Mouse (Mus musculus): ENCODE measurements around the gene Rnf169. TPM values are rescaled to one million over a fixed set of nuclear protein-coding genes. Genes with fewer than 3 reads are reported as not detected.

Rnf169 gene
- polyA plus RNA-seq (2015; fragmentation: Nextera tagmentation; extraction: Ambion mirVana) = 4.4 and 5.0 TPM in 2 replicates

GRCm38 (mm10) chr7:99980132-99980591, at the start of gene Rnf169:
TSS of gene Rnf169 (minus strand) at chr7:99980448.
- 0 out of 2 replicates have a peak, but pooled peaks cover 4% of the 10 kb centered on the region for H3K4me1 ChIP-seq (replicated peaks; ENCODE audit: insufficient read depth, low read length)
- peak; percentile 99 for DNase-seq (ENCODE audit: low spot score)
- H3K4me3 ChIP-seq (replicated peaks; ENCODE audit: low read depth, low read length) = peak within 1 kb of the TSS; percentile 88
- no peaks in the 10 kb centered on the region for H3K27me3 ChIP-seq (ENCODE audit: insufficient read depth, low read length)
- no peaks in the 10 kb centered on the region for H3K9me3 ChIP-seq (replicated peaks; ENCODE audit: low read length)
- H3K27ac ChIP-seq = peak within 1 kb of the TSS; percentile 98
- H3K9ac ChIP-seq (ENCODE audit: low read depth, low read length) = peak within 1 kb of the TSS; percentile 99
- H3K36me3 ChIP-seq (ENCODE audit: insufficient read depth, low read length) = no peaks in the 10 kb centered on the region
- TF ChIP-seq CTCF (IDR thresholded peaks at IDR 0.05; ENCODE audit: low read depth) = no peak
- 1% methylated on average over 52 of the region's 55 CpGs for WGBS
- peak; percentile 88 for ATAC-seq (replicated peaks; ENCODE audit: low FRiP score, low read depth)
- peak within 1 kb of the TSS; percentile 82 for H3K4me2 ChIP-seq (ENCODE audit: low read length)

GRCm38 (mm10) chr7:100029307-100029706, 49.1 kb upstream of the Rnf169 start:
- peak; percentile 87 for TF ChIP-seq CTCF (IDR thresholded peaks at IDR 0.05; ENCODE audit: low read depth)
- Histone ChIP-seq H3K36me3 (ENCODE audit: insufficient read depth, low read length) (no peaks in the 10 kb centered on the region), H3K9me3 (replicated peaks; ENCODE audit: low read length) (no peaks in the 10 kb centered on the region), H3K4me1 (replicated peaks; ENCODE audit: insufficient read depth, low read length) (0 out of 2 replicates have a peak, but pooled peaks cover 3% of the 10 kb centered on the region), H3K9ac (ENCODE audit: low read depth, low read length) (no peak overlapping the region), H3K4me2 (ENCODE audit: low read length) (no peak overlapping the region), H3K4me3 (replicated peaks; ENCODE audit: low read depth, low read length) (no peak overlapping the region), H3K27ac (no peak overlapping the region), H3K27me3 (ENCODE audit: insufficient read depth, low read length) (no peaks in the 10 kb centered on the region)
- WGBS = 55% methylated on average over 3 of the region's 3 CpGs
- ATAC-seq (replicated peaks; ENCODE audit: low FRiP score, low read depth) (no peak), DNase-seq (ENCODE audit: low spot score) (peak; percentile 73)

GRCm38 (mm10) chr7:100027353-100027752, 47.1 kb upstream of the Rnf169 start:
- H3K4me3 ChIP-seq (replicated peaks; ENCODE audit: low read depth, low read length) = no peak overlapping the region
- H3K4me1 ChIP-seq (replicated peaks; ENCODE audit: insufficient read depth, low read length) = 0 out of 2 replicates have a peak, but pooled peaks cover 3% of the 10 kb centered on the region
- WGBS = 44% methylated on average over 5 of the region's 5 CpGs

GRCm38 (mm10) chr7:100017056-100017455, 36.8 kb upstream of the Rnf169 start:
- H3K27me3 ChIP-seq (ENCODE audit: insufficient read depth, low read length) = no peaks in the 10 kb centered on the region
- H3K4me1 ChIP-seq (replicated peaks; ENCODE audit: insufficient read depth, low read length) = no peaks in the 10 kb centered on the region
- no peak overlapping the region for H3K9ac ChIP-seq (ENCODE audit: low read depth, low read length)
- no peak for TF ChIP-seq CTCF (IDR thresholded peaks at IDR 0.05; ENCODE audit: low read depth)
- DNase-seq (ENCODE audit: low spot score) (no peak), ATAC-seq (replicated peaks; ENCODE audit: low FRiP score, low read depth) (no peak)
- 87% methylated on average over 8 of the region's 8 CpGs for WGBS
- H3K36me3 ChIP-seq (ENCODE audit: insufficient read depth, low read length) = no peaks in the 10 kb centered on the region
- no peaks in the 10 kb centered on the region for H3K9me3 ChIP-seq (replicated peaks; ENCODE audit: low read length)
- no peak overlapping the region for H3K4me3 ChIP-seq (replicated peaks; ENCODE audit: low read depth, low read length)
- H3K4me2 ChIP-seq (ENCODE audit: low read length) = no peak overlapping the region
- H3K27ac ChIP-seq = no peak overlapping the region

More at GRCm38 (mm10) chr7:100027353-100027752, 47.1 kb upstream of the Rnf169 start:
- peak; percentile 54 for DNase-seq (ENCODE audit: low spot score)
- Histone ChIP-seq H3K27ac (no peak overlapping the region), H3K36me3 (ENCODE audit: insufficient read depth, low read length) (no peaks in the 10 kb centered on the region), H3K4me2 (ENCODE audit: low read length) (no peak overlapping the region), H3K9me3 (replicated peaks; ENCODE audit: low read length) (no peaks in the 10 kb centered on the region), H3K9ac (ENCODE audit: low read depth, low read length) (no peak overlapping the region), H3K27me3 (ENCODE audit: insufficient read depth, low read length) (no peaks in the 10 kb centered on the region)
- ATAC-seq (replicated peaks; ENCODE audit: low FRiP score, low read depth) = no peak
- no peak for TF ChIP-seq CTCF (IDR thresholded peaks at IDR 0.05; ENCODE audit: low read depth)

GRCm38 (mm10) chr7:100014123-100014600, 33.9 kb upstream of the Rnf169 start:
- Histone ChIP-seq H3K27me3 (ENCODE audit: insufficient read depth, low read length) (no peaks in the 10 kb centered on the region), H3K4me2 (ENCODE audit: low read length) (no peak overlapping the region), H3K9ac (ENCODE audit: low read depth, low read length) (no peak overlapping the region), H3K9me3 (replicated peaks; ENCODE audit: low read length) (no peaks in the 10 kb centered on the region), H3K27ac (no peak overlapping the region), H3K36me3 (ENCODE audit: insufficient read depth, low read length) (no peaks in the 10 kb centered on the region), H3K4me1 (replicated peaks; ENCODE audit: insufficient read depth, low read length) (no peaks in the 10 kb centered on the region), H3K4me3 (replicated peaks; ENCODE audit: low read depth, low read length) (no peak overlapping the region)
- TF ChIP-seq CTCF (IDR thresholded peaks at IDR 0.05; ENCODE audit: low read depth) = no peak
- 26% methylated on average over 8 of the region's 8 CpGs for WGBS
- DNase-seq (ENCODE audit: low spot score) (peak; percentile 7), ATAC-seq (replicated peaks; ENCODE audit: low FRiP score, low read depth) (peak; percentile 41; the same call in 1 of the 2 replicates)

GRCm38 (mm10) chr7:100012515-100012914, 32.3 kb upstream of the Rnf169 start:
- 35% methylated on average over 6 of the region's 6 CpGs for WGBS
- Histone ChIP-seq H3K27ac (no peak overlapping the region), H3K9ac (ENCODE audit: low read depth, low read length) (no peak overlapping the region), H3K4me1 (replicated peaks; ENCODE audit: insufficient read depth, low read length) (no peaks in the 10 kb centered on the region), H3K4me2 (ENCODE audit: low read length) (no peak overlapping the region), H3K9me3 (replicated peaks; ENCODE audit: low read length) (no peaks in the 10 kb centered on the region), H3K4me3 (replicated peaks; ENCODE audit: low read depth, low read length) (no peak overlapping the region), H3K36me3 (ENCODE audit: insufficient read depth, low read length) (no peaks in the 10 kb centered on the region), H3K27me3 (ENCODE audit: insufficient read depth, low read length) (0 out of 2 replicates have a peak, but pooled peaks cover under 1% of the 10 kb centered on the region)
- ATAC-seq (replicated peaks; ENCODE audit: low FRiP score, low read depth) (no peak), DNase-seq (ENCODE audit: low spot score) (no peak)
- no peak for TF ChIP-seq CTCF (IDR thresholded peaks at IDR 0.05; ENCODE audit: low read depth)

All from kidney, postnatal 0 days (tissue).